Mouse (Mus musculus) stomach, postnatal 0 days (tissue): ENCODE measurements at regions not wholly inside any gene's neighbourhood (a gene's known extent, or its start where the extent isn't known, plus 50 kb on each side); places are given as distances from the start of the nearest gene placed in this dataset.

Experiments used
- CTCF ChIP-seq: IDR thresholded peaks from 2 replicates; pipeline ENCODE4 v1.5.1; 2016; ENCODE audit warnings: antibody characterized with exemption, low read depth, mild to moderate bottlenecking, moderate library complexity
- EP300 ChIP-seq: optimal IDR thresholded peaks from 2 replicates; pipeline ENCODE3; 2016; ENCODE audit warnings: antibody characterized with exemption

GRCm38 (mm10) chr2:144159854-144160331, 110.6 kb upstream of the Mgme1 start:
- TF ChIP-seq CTCF (no peak), EP300 (no peak)
